16 mouse cellular contexts compared by ENCODE assay signal in the genomic region with DNA sequence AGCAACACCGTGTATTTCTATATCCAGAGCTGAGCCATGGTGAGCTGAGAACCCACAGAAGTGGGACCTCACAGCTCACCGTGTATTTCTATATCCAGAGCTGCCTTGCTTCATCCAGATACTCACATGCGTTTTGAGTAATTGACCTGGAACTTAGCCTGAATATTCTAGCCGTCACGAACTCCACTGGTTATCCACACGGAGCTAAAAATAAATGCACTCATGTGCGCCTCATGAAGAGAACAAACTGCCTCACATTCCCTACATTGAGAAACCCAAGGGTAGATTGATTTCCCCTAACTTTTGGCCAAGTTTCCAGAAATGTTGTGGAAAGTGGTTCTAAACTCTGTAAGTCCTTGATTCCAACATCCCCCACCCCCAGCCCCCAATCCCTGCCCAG.
DNase-seq lines count a peak whose midpoint lies in the region; ATAC-seq and TF ChIP-seq lines count a peak whose summit lies in the region.
"Had no signal": no experiment of that assay in that cellular context is flagged by ENCODE, and none has a peak within 500 bp of the region (broad histone marks: within the 10 kb centered on the region; RNA-seq: fewer than 3 reads in every experiment).

No protein-coding gene starts in this region.

- no peaks in the 10 kb centered on the region; the same call in 1 of the 2 replicates for H3K4me1 ChIP-seq in liver, adult 2 months (ENCODE audit: control insufficient read depth, insufficient read depth, low read length)
- H3K4me1 ChIP-seq in liver, embryonic 12.5 days = no peaks in the 10 kb centered on the region
- H3K4me1 ChIP-seq in stomach, postnatal 0 days (replicated peaks; ENCODE audit: control insufficient read depth, insufficient read depth) = no peaks in the 10 kb centered on the region
- H3K4me1 ChIP-seq: stomach, embryonic 15.5 days had no signal

- no peaks in the 10 kb centered on the region for H3K36me3 ChIP-seq in liver, adult 2 months (ENCODE audit: control insufficient read depth, insufficient read depth, low read length)
- no peaks in the 10 kb centered on the region for H3K36me3 ChIP-seq in liver, embryonic 12.5 days
- no peaks in the 10 kb centered on the region for H3K36me3 ChIP-seq in stomach, postnatal 0 days (ENCODE audit: control insufficient read depth, insufficient read depth, low read length)
- H3K36me3 ChIP-seq: midbrain, embryonic 12.5 days; stomach, embryonic 15.5 days had no signal

- no peak for TF ChIP-seq CTCF in liver, adult 2 months (IDR thresholded peaks at IDR 0.05; ENCODE audit: low read depth, low read length)
- TF ChIP-seq CTCF in stomach, postnatal 0 days (IDR thresholded peaks at IDR 0.05; ENCODE audit: low read depth) = no peak

- no peaks in the 10 kb centered on the region for H3K9me3 ChIP-seq in liver, embryonic 12.5 days (replicated peaks)
- no peaks in the 10 kb centered on the region for H3K9me3 ChIP-seq in stomach, postnatal 0 days (ENCODE audit: control insufficient read depth, low read length)
- H3K9me3 ChIP-seq: midbrain, embryonic 12.5 days; stomach, embryonic 15.5 days had no signal

- TF ChIP-seq EP300 in stomach, postnatal 0 days (optimal IDR thresholded peaks at IDR 0.05) = no peak

- H3K9ac ChIP-seq in liver, adult 2 months (ENCODE audit: low read depth, low read length) = no peak overlapping the region
- H3K9ac ChIP-seq in liver, embryonic 12.5 days = no peak overlapping the region
- no peak overlapping the region for H3K9ac ChIP-seq in stomach, postnatal 0 days (ENCODE audit: low read length)
- H3K9ac ChIP-seq: liver, embryonic 14.5 days; midbrain, embryonic 12.5 days; stomach, embryonic 15.5 days had no signal

- no peak overlapping the region for H3K4me3 ChIP-seq in liver, adult 2 months (ENCODE audit: insufficient read depth, low read depth, low read length)
- no peak overlapping the region for H3K4me3 ChIP-seq in liver, embryonic 12.5 days
- H3K4me3 ChIP-seq in stomach, postnatal 0 days (ENCODE audit: low read depth, low read length) = no peak overlapping the region
- H3K4me3 ChIP-seq: erythroblast, embryonic 14.5 days; midbrain, embryonic 12.5 days; stomach, embryonic 15.5 days had no signal

- no peak overlapping the region for H3K4me2 ChIP-seq in liver, embryonic 12.5 days
- H3K4me2 ChIP-seq in stomach, postnatal 0 days (replicated peaks; ENCODE audit: low read depth) = no peak overlapping the region
- H3K4me2 ChIP-seq: midbrain, embryonic 12.5 days; stomach, embryonic 15.5 days had no signal

- no peak for DNase-seq in frontal cortex, postnatal 25 days (ENCODE audit: low spot score in 2 of 2)
- peak; percentile 21 for DNase-seq in liver, adult 2 months (ENCODE audit: extremely low read depth, low read depth, low spot score)
- DNase-seq in heart, postnatal 10 days = peak; percentile 63 to 73
- DNase-seq in stomach, postnatal 0 days (ENCODE audit: low spot score) = no peak
- DNase-seq in retina, embryonic 14.5 days (ENCODE audit: low spot score) = no peak
- no peak for DNase-seq in left cerebral cortex, postnatal 10 days (ENCODE audit: extremely low spot score in 1 of 2, low spot score in 2 of 2)
- DNase-seq: adrenal gland, postnatal 25 days; cerebellum, adult 11 months; thymus, postnatal 4 days had no signal

- H3K79me2 ChIP-seq in liver, adult 2 months (ENCODE audit: control insufficient read depth, insufficient read depth, low read length) = no peaks in the 10 kb centered on the region

- TF ChIP-seq POLR2A in liver, adult 2 months (IDR thresholded peaks at IDR 0.05; ENCODE audit: extremely low read depth, insufficient read depth, low read length) = no peak

- H3K27me3 ChIP-seq in liver, adult 2 months (ENCODE audit: control insufficient read depth, insufficient read depth, low read length) = no peaks in the 10 kb centered on the region
- no peaks in the 10 kb centered on the region for H3K27me3 ChIP-seq in liver, embryonic 12.5 days (replicated peaks)
- H3K27me3 ChIP-seq in stomach, postnatal 0 days (ENCODE audit: control insufficient read depth, insufficient read depth, low read length) = no peaks in the 10 kb centered on the region
- H3K27me3 ChIP-seq: midbrain, embryonic 12.5 days; stomach, embryonic 15.5 days had no signal

- no peak overlapping the region for H3K27ac ChIP-seq in liver, adult 2 months (replicated peaks; ENCODE audit: insufficient read depth, low read depth, low read length)
- no peak overlapping the region for H3K27ac ChIP-seq in liver, embryonic 12.5 days
- peak overlapping the region; percentile 56; the same call in 1 of the 2 replicates for H3K27ac ChIP-seq in stomach, postnatal 0 days (replicated peaks)
- H3K27ac ChIP-seq: liver, embryonic 14.5 days; midbrain, embryonic 12.5 days; stomach, embryonic 15.5 days had no signal

- peak; percentile 57 for ATAC-seq in frontal cortex, adult (ENCODE audit: low TSS enrichment)
- ATAC-seq in liver, embryonic 12.5 days = no peak
- ATAC-seq in stomach, postnatal 0 days (ENCODE audit: low FRiP score, low TSS enrichment) = peak; percentile 29; the same call in 1 of the 2 replicates
- ATAC-seq: inflammation-experienced regulatory T-cells, adult 6 months had no signal

- intact Hi-C loops in heart, postnatal 10 days (cut with DNase I) = loop anchor here (5.0 kb wide), 1 partner anchor 62 kb away; the partner anchor contains the start of gene Cnksr3
- intact Hi-C loops in left cerebral cortex, postnatal 10 days (cut with DNase I) = no loop called here

- 38% methylated on average over 7 of the region's 7 CpGs for WGBS in liver, adult 2 months
- WGBS in liver, embryonic 12.5 days (ENCODE audit: insufficient replicate concordance) = 67% methylated on average over 7 of the region's 7 CpGs
- 38% methylated on average over 7 of the region's 7 CpGs for WGBS in stomach, postnatal 0 days

Comparison
In these comparisons a context has a peak if more than half of its experiments do, and no peak if none do; other contexts are left out.
1. DNase-seq: peak in liver, adult 2 months (single experiment) and heart, postnatal 10 days (2 of 2); none in frontal cortex, postnatal 25 days (0 of 2), stomach, postnatal 0 days (single experiment), retina, embryonic 14.5 days (single experiment) and left cerebral cortex, postnatal 10 days (0 of 2).